Mouse (Mus musculus) limb, embryonic 11.5 days (tissue): ENCODE measurements around the gene Dedd2. TPM values are rescaled to one million over a fixed set of nuclear protein-coding genes. Genes with fewer than 3 reads are reported as not detected.
A peak's percentile ranks its signal among the peaks of the same experiment; 100 is the strongest.

Experiments used
- ATAC-seq: fragments of 200-750 bp; cut with Nextera tagmentation; 2 replicates; pipeline ENCODE4 v1.8.0; 2017; ENCODE audit warnings: low read depth; ENCODE audit not compliant: insufficient number of reproducible peaks, low FRiP score, low TSS enrichment
- DNase-seq: peaks from one replicate; pipeline ENCODE4 v3.0.0-alpha.2; 2015; ENCODE audit warnings: low spot score
- H3K27ac ChIP-seq: fragments of 300-500 bp; sonication (generic); replicated peaks from 2 replicates; pipeline ENCODE4 v1.5.1; 2014; ENCODE audit warnings: low read depth, mild to moderate bottlenecking, low read length
- H3K27me3 ChIP-seq: fragments of 300-500 bp; sonication (generic); 2 replicates; pipeline ENCODE4 v1.6.1; 2014; ENCODE audit warnings: mild to moderate bottlenecking, low read length, mixed read lengths; ENCODE audit not compliant: control insufficient read depth, insufficient read depth
- H3K36me3 ChIP-seq: fragments of 300-500 bp; sonication (generic); 2 replicates; pipeline ENCODE4 v1.6.1; 2014; ENCODE audit warnings: mild to moderate bottlenecking, low read length, moderate library complexity, mixed read lengths; ENCODE audit not compliant: control insufficient read depth, insufficient read depth
- H3K4me1 ChIP-seq: fragments of 300-500 bp; sonication (generic); 2 replicates; pipeline ENCODE4 v1.6.1; 2014; ENCODE audit warnings: low read length, mixed read lengths; ENCODE audit not compliant: control insufficient read depth, insufficient read depth
- H3K4me2 ChIP-seq: fragments of 300-500 bp; sonication (generic); 2 replicates; pipeline ENCODE4 v1.6.1; 2014; ENCODE audit warnings: low read depth, mild to moderate bottlenecking, moderate library complexity; ENCODE audit not compliant: severe bottlenecking
- H3K4me3 ChIP-seq: fragments of 300-500 bp; sonication (generic); 2 replicates; pipeline ENCODE4 v1.5.1; 2014; ENCODE audit warnings: low read depth, low read length
- H3K9ac ChIP-seq: fragments of 300-500 bp; sonication (generic); 2 replicates; pipeline ENCODE4 v1.6.1; 2014; ENCODE audit warnings: mild to moderate bottlenecking, low read length
- H3K9me3 ChIP-seq: fragments of 300-500 bp; sonication (generic); 2 replicates; pipeline ENCODE4 v1.6.1; 2016; ENCODE audit warnings: low read length; ENCODE audit not compliant: control insufficient read depth
- WGBS: fragments of 180-500 bp; shearing (Covaris S2); extraction: QIAGEN DNeasy Blood & Tissue Kit; methylation state at CpG from one replicate; pipeline ENCODE4 v1.1.7; 2014; 5-methylcytosine and 5-hydroxymethylcytosine counted together
- polyA plus RNA-seq: library from polyadenylated mRNA; unstranded; fragments of >200 nt; fragmentation: Nextera tagmentation; extraction: Ambion mirVana; gene quantifications from 2 replicates; pipeline ENCODE4 v1.2.1, GENCODE M21; 2014

Dedd2 gene
- 9.9 and 11.0 TPM in 2 replicates for polyA plus RNA-seq

DNA sequence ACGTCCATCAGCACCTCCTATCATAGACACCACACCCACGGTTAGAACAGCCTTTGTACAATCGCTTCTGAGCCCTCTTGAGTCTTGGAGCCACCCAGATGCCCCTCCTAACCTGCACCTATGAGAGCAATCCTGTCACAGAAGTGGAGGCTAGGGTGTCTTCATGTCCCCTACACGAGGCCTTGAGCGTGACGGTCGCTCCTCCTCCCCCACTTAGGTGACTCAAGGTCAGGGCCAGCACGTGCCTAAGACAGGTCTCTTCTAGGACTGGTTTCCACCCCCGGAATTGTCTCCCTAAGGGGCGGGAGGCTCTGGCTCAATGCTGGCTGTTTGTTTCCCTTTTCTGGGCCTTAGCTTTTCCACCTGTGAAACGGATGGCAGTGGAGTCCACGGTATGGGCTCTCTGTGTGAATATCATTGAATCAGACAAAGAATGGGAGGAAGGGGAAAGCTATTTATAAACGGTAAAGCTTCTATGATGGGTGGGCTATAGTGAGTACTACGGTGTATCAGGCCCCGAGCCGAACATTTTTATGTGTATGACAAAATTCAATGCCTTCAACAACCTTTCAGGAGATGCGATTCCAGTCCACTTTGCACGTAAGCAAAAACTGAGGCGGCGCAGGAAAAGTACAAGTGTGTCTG is at the start of gene Dedd2:
Dedd2 (minus strand) TSS at position 159 of the 645 bp plus-strand sequence.
- Histone ChIP-seq H3K27ac (peak within 1 kb of the TSS; percentile 32; the same call in 1 of the 2 replicates), H3K4me3 (peak within 1 kb of the TSS; percentile 72), H3K9me3 (no peaks in the 10 kb centered on the region), H3K9ac (peak within 1 kb of the TSS; percentile 77), H3K27me3 (no peaks in the 10 kb centered on the region), H3K36me3 (peaks cover 8% of the 10 kb centered on the region), H3K4me1 (peaks cover 21% of the 10 kb centered on the region), H3K4me2 (peak within 1 kb of the TSS; percentile 89)
- ATAC-seq = no peak
- 9% methylated on average over 20 of the region's 20 CpGs for WGBS
- DNase-seq = no peak

DNA sequence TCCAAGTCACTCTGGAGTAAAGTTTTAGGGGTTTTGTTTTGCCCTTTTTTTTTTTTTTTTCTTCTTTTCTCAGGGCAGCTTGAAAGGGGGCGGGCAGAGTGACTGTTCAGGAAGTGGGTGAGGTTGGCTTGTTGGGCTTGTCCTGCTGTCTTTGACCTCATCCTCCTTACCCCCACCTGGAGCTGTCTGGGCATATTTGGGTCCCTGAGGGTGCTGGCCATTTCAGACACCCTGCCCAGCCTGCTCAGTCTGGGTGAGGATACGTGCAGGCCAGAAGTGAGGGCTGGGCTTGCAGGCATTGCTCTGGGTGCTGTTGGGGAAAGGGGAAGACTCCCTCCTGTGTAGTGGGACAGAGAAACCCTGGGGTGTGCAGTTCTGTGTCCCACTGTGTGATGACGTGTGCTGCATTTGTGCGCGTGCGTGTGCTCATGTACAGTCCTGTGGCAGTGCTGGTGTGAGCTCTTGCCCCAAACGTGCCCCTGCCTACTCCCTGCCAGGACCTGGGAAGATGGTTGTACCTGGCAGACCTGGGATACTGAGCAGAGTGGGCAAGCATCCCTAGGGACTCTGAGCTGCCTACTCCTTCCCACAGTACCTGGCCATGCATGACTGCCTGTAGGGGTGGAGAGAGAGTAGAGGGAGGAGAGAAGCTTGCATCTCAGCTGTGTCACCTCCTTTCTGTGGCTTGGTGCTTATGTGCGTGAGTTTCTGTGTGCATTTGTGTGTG is 49.3 kb upstream of the Dedd2 start:
- no peak overlapping the region for H3K4me3 ChIP-seq
- H3K27ac ChIP-seq = no peak overlapping the region; the same call in 1 of the 2 replicates
- DNase-seq = no peak
- no peak overlapping the region for H3K9ac ChIP-seq
- peaks cover 12% of the 10 kb centered on the region for H3K36me3 ChIP-seq
- H3K4me1 ChIP-seq = peaks cover 12% of the 10 kb centered on the region
- no peak for ATAC-seq
- no peaks in the 10 kb centered on the region for H3K27me3 ChIP-seq
- H3K9me3 ChIP-seq = no peaks in the 10 kb centered on the region
- H3K4me2 ChIP-seq = peak overlapping the region; percentile 88; the same call in 1 of the 2 replicates
- 86% methylated on average over 8 of the region's 8 CpGs for WGBS

GRCm38 (mm10) chr7:25269029-25269428 is 48.6 kb upstream of the Dedd2 start:
- Histone ChIP-seq H3K27ac (no peak overlapping the region), H3K9ac (no peak overlapping the region; the same call in 1 of the 2 replicates)
- WGBS = 48% methylated on average over 4 of the region's 4 CpGs

GRCm38 (mm10) chr7:25268588-25268987 is 48.2 kb upstream of the Dedd2 start:
- WGBS = 3% methylated on average over 7 of the region's 7 CpGs
- Histone ChIP-seq H3K4me3 (peak overlapping the region; percentile 79), H3K9ac (peak overlapping the region; percentile 74), H3K4me2 (peak overlapping the region; percentile 88), H3K27me3 (no peaks in the 10 kb centered on the region), H3K4me1 (peaks cover 15% of the 10 kb centered on the region), H3K27ac (no peak overlapping the region), H3K36me3 (peaks cover 12% of the 10 kb centered on the region), H3K9me3 (no peaks in the 10 kb centered on the region)
- ATAC-seq (no peak), DNase-seq (no peak)

More at GRCm38 (mm10) chr7:25269029-25269428, 48.6 kb upstream of the Dedd2 start:
- DNase-seq = no peak
- Histone ChIP-seq H3K4me1 (peaks cover 15% of the 10 kb centered on the region), H3K36me3 (peaks cover 12% of the 10 kb centered on the region), H3K9me3 (no peaks in the 10 kb centered on the region), H3K27me3 (no peaks in the 10 kb centered on the region), H3K4me3 (peak overlapping the region; percentile 79), H3K4me2 (peak overlapping the region; percentile 88)
- no peak for ATAC-seq

GRCm38 (mm10) chr7:25267751-25268463 is 47.5 kb upstream of the Dedd2 start:
- H3K4me3 ChIP-seq = peak overlapping the region; percentile 79
- H3K9me3 ChIP-seq = no peaks in the 10 kb centered on the region
- peaks cover 12% of the 10 kb centered on the region for H3K36me3 ChIP-seq
- WGBS = under 1% methylated on average over 33 of the region's 33 CpGs
- H3K9ac ChIP-seq = peak overlapping the region; percentile 74
- DNase-seq (peak; percentile 97), ATAC-seq (peak; percentile 95)
- no peaks in the 10 kb centered on the region for H3K27me3 ChIP-seq
- peaks cover 15% of the 10 kb centered on the region for H3K4me1 ChIP-seq
- peak overlapping the region; percentile 79 for H3K27ac ChIP-seq
- H3K4me2 ChIP-seq = peak overlapping the region; percentile 88

DNA sequence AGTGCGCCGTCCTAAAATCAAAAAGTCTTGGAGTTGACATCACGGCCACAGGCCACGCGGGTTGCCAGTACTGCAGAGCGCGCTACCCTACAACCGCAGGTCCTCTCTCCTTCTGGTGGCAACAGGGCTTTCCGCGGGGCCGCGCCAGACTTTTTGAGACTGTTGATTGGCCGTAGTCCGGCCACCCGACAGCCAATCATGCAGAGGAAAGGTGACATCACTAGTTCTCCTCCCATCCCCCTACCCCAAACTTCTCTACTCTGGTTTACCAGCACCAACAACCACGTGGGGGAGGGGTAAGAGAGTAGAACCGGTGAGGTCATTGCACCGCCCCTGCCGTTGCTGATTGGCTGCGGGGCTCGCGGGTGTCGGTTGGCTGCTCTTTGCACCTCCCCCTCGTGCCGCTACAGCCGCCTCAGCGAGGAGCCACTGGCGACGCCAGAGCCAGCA is 46.9 kb upstream of the Dedd2 start, which contains the start of gene Cic:
Cic (plus strand) TSS at position 404 of the 450 bp plus-strand sequence.
- Histone ChIP-seq H3K36me3 (peaks cover 8% of the 10 kb centered on the region; the same call in 1 of the 2 replicates), H3K27me3 (no peaks in the 10 kb centered on the region), H3K27ac (peak within 1 kb of the TSS; percentile 79), H3K9ac (peak within 1 kb of the TSS; percentile 74), H3K4me3 (peak within 1 kb of the TSS; percentile 79), H3K9me3 (no peaks in the 10 kb centered on the region), H3K4me1 (peaks cover 15% of the 10 kb centered on the region), H3K4me2 (peak within 1 kb of the TSS; percentile 88)
- WGBS = under 1% methylated on average over 29 of the region's 29 CpGs
- ATAC-seq (peak; percentile 88), DNase-seq (peak; percentile 99)

DNA sequence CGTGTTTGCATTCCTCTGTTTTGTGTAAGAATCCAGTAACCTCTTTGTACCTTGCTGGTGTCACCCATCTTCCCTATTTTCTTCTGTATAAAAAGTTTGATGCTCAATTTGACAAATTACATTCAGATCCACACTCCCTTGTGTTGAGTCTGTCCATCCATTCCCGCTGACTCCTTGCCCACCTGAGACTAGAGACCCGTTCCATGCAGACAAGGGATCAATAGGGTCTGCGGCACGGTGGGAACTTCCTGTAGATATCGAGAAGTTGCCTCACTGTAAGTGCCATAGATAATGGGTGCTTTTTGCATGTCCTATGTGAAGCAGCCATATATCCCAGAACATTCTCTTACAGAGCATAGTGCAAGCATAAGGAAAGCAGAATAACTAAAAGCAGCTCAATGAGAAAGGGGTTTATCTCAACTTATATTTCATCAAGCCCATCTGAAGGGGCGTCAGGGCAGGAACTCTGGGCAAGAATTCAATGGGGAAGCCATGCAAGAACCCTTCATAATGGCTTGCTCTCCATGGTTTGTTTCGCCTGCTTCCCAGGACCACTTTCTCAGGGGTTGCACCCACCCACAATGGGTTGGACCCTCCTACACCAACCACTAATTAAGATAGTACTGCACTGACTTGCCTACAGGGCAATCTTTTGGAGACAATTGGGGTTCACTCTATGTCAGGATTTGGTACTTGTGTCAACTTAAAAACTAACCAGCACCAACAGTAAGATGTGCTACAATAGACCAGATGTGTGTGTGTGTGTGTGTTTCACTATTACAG is 46.0 kb upstream of the Dedd2 start:
- DNase-seq (no peak), ATAC-seq (no peak)
- H3K9me3 ChIP-seq = no peaks in the 10 kb centered on the region
- no peak overlapping the region for H3K4me2 ChIP-seq
- no peaks in the 10 kb centered on the region for H3K27me3 ChIP-seq
- H3K4me1 ChIP-seq = peaks cover 15% of the 10 kb centered on the region
- peaks cover 3% of the 10 kb centered on the region; the same call in 1 of the 2 replicates for H3K36me3 ChIP-seq
- WGBS = 90% methylated on average over 8 of the region's 8 CpGs
- H3K9ac ChIP-seq = no peak overlapping the region
- H3K27ac ChIP-seq = no peak overlapping the region
- peak overlapping the region; percentile 79; the same call in 1 of the 2 replicates for H3K4me3 ChIP-seq
